25 mouse cellular contexts compared by ENCODE assay signal in the genomic region with DNA sequence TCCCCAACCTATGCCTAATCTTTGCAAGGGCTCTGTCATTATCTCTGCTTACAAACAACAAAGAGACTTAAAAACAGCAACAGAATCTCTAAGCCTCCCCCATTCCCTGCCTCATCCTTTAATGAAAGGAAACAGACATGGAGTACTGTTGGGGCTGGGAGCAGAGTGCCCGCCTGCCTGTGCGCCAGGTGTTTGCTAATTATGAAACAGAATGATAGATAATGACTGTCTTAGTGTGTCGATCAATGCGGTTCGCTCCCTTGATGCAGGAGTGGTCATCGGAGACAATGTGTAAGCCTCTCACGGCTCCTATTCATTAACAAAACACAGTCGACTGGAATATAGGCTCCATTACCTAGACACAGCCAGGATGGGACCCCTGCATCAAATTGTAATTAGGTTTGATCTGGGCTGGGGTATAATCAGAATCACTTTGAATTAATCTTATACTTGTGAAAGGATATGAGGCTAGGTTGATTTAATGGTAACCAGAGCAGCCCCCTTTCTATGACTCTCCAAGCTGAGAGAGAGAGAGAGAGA.
A peak's percentile ranks its signal among the peaks of the same experiment; 100 is the strongest.
DNase-seq lines count a peak whose midpoint lies in the region; ATAC-seq and TF ChIP-seq lines count a peak whose summit lies in the region.
"Had no signal": no experiment of that assay in that cellular context is flagged by ENCODE, and none has a peak within 500 bp of the region (broad histone marks: within the 10 kb centered on the region; RNA-seq: fewer than 3 reads in every experiment).

No protein-coding gene starts in this region.

- ATAC-seq in forebrain, embryonic 12.5 days (ENCODE audit: low FRiP score): peak; percentile 55; the same call in 1 of the 2 replicates
- ATAC-seq in forebrain, embryonic 14.5 days: no peak
- no peak for ATAC-seq in midbrain, postnatal 0 days (ENCODE audit: low FRiP score)
- ATAC-seq in kidney, embryonic 16.5 days (ENCODE audit: low FRiP score, low TSS enrichment): no peak
- ATAC-seq: intestine, embryonic 15.5 days had no signal

- TF ChIP-seq CTCF in layer of hippocampus, adult 2 months (conservative IDR thresholded peaks at IDR 0.05): no peak
- no peak for TF ChIP-seq CTCF in midbrain, postnatal 0 days (IDR thresholded peaks at IDR 0.05)

- H3K27ac ChIP-seq in forebrain, embryonic 12.5 days: no peak overlapping the region
- no peak overlapping the region for H3K27ac ChIP-seq in forebrain, embryonic 14.5 days (ENCODE audit: low read depth, low read length)
- H3K27ac ChIP-seq in layer of hippocampus, adult 2 months: peak overlapping the region; percentile 46; the same call in 1 of the 2 replicates
- H3K27ac ChIP-seq in midbrain, postnatal 0 days (ENCODE audit: low read depth, low read length): no peak overlapping the region
- H3K27ac ChIP-seq in midbrain, embryonic 10.5 days (replicated peaks): no peak overlapping the region
- peak overlapping the region; percentile 79 for H3K27ac ChIP-seq in macrophage
- H3K27ac ChIP-seq in kidney, embryonic 16.5 days (ENCODE audit: low read length): no peak overlapping the region
- H3K27ac ChIP-seq: embryonic facial prominence, embryonic 10.5 days; gastrocnemius, adult 2 months; heart, embryonic 15.5 days; intestine, embryonic 15.5 days; limb, embryonic 13.5 days; neural tube, embryonic 12.5 days had no signal

- H3K4me3 ChIP-seq in forebrain, embryonic 12.5 days (replicated peaks): no peak overlapping the region
- H3K4me3 ChIP-seq in forebrain, embryonic 14.5 days (ENCODE audit: low read depth, low read length): no peak overlapping the region
- H3K4me3 ChIP-seq in layer of hippocampus, adult 2 months: no peak overlapping the region
- no peak overlapping the region for H3K4me3 ChIP-seq in midbrain, postnatal 0 days (ENCODE audit: low read depth, low read length)
- no peak overlapping the region for H3K4me3 ChIP-seq in midbrain, embryonic 10.5 days
- H3K4me3 ChIP-seq in macrophage (ENCODE audit: inconsistent target): no peak overlapping the region
- H3K4me3 ChIP-seq in kidney, embryonic 16.5 days (ENCODE audit: low read length): no peak overlapping the region
- H3K4me3 ChIP-seq: embryonic facial prominence, embryonic 10.5 days; gastrocnemius, adult 2 months; heart, embryonic 15.5 days; intestine, embryonic 15.5 days; limb, embryonic 13.5 days; neural tube, embryonic 12.5 days had no signal

- no peak overlapping the region for H3K9ac ChIP-seq in forebrain, embryonic 12.5 days
- no peak overlapping the region for H3K9ac ChIP-seq in forebrain, embryonic 14.5 days (ENCODE audit: low read length)
- no peak overlapping the region for H3K9ac ChIP-seq in midbrain, postnatal 0 days (replicated peaks; ENCODE audit: low read length, poor library complexity, severe bottlenecking)
- no peak overlapping the region for H3K9ac ChIP-seq in kidney, embryonic 16.5 days (replicated peaks; ENCODE audit: low read length)
- H3K9ac ChIP-seq: heart, embryonic 15.5 days; intestine, embryonic 15.5 days; limb, embryonic 13.5 days; neural tube, embryonic 12.5 days had no signal

- no peak overlapping the region for H3K4me2 ChIP-seq in forebrain, embryonic 12.5 days
- H3K4me2 ChIP-seq in forebrain, embryonic 14.5 days (ENCODE audit: low read length): no peak overlapping the region
- no peak overlapping the region for H3K4me2 ChIP-seq in midbrain, postnatal 0 days (ENCODE audit: low read depth, low read length, poor library complexity, severe bottlenecking)
- no peak overlapping the region for H3K4me2 ChIP-seq in kidney, embryonic 16.5 days (replicated peaks; ENCODE audit: low read depth, low read length)
- H3K4me2 ChIP-seq: heart, embryonic 15.5 days; intestine, embryonic 15.5 days; limb, embryonic 13.5 days; neural tube, embryonic 12.5 days had no signal

- no peaks in the 10 kb centered on the region for H3K27me3 ChIP-seq in forebrain, embryonic 12.5 days
- H3K27me3 ChIP-seq in forebrain, embryonic 14.5 days (replicated peaks; ENCODE audit: control insufficient read depth, insufficient read depth, low read length): no peaks in the 10 kb centered on the region
- no peaks in the 10 kb centered on the region for H3K27me3 ChIP-seq in midbrain, postnatal 0 days (ENCODE audit: insufficient read depth, low read length)
- no peaks in the 10 kb centered on the region for H3K27me3 ChIP-seq in midbrain, embryonic 10.5 days (ENCODE audit: low read depth, poor library complexity, severe bottlenecking)
- no peaks in the 10 kb centered on the region for H3K27me3 ChIP-seq in kidney, embryonic 16.5 days (ENCODE audit: insufficient read depth, low read length)
- H3K27me3 ChIP-seq: heart, embryonic 15.5 days; intestine, embryonic 15.5 days; limb, embryonic 13.5 days; neural tube, embryonic 12.5 days had no signal

- DNase-seq in forebrain, embryonic 14.5 days (ENCODE audit: low spot score): no peak
- no peak for DNase-seq in layer of hippocampus, adult 2 months (ENCODE audit: low spot score in 2 of 2)
- no peak for DNase-seq in layer of hippocampus, adult 8-10 months (ENCODE audit: low spot score in 2 of 2)
- peak; percentile 6 for DNase-seq in midbrain, postnatal 0 days (ENCODE audit: low spot score)
- DNase-seq in midbrain, embryonic 10.5 days (ENCODE audit: low spot score): no peak
- DNase-seq: adrenal gland, postnatal 25 days; cerebellum, adult 11 months; cerebellum, postnatal 10 days; gastrocnemius, adult 2 months; heart, postnatal 4 days; kidney, adult 8-10 months; kidney, postnatal 14 days; layer of hippocampus, postnatal 36 days; lung, adult 18-20 months; lung, postnatal 10 days; thymus, adult 18-20 months; thymus, postnatal 36 days had no signal

- WGBS in forebrain, embryonic 12.5 days: 44% methylated on average over 8 of the region's 8 CpGs
- WGBS in forebrain, embryonic 14.5 days: 50% methylated on average over 8 of the region's 8 CpGs
- 66% methylated on average over 8 of the region's 8 CpGs for WGBS in midbrain, postnatal 0 days
- WGBS in midbrain, embryonic 10.5 days: 89% methylated on average over 8 of the region's 8 CpGs
- 91% methylated on average over 8 of the region's 8 CpGs for WGBS in macrophage (ENCODE audit: missing documents)
- WGBS in kidney, embryonic 16.5 days: 93% methylated on average over 8 of the region's 8 CpGs

- peaks cover 5% of the 10 kb centered on the region; the same call in 1 of the 2 replicates for H3K4me1 ChIP-seq in forebrain, embryonic 12.5 days
- 0 out of 2 replicates have a peak, but pooled peaks cover 7% of the 10 kb centered on the region for H3K4me1 ChIP-seq in forebrain, embryonic 14.5 days (ENCODE audit: control insufficient read depth, insufficient read depth, low read length)
- H3K4me1 ChIP-seq in midbrain, postnatal 0 days (ENCODE audit: insufficient read depth, low read length): no peaks in the 10 kb centered on the region
- peaks cover 16% of the 10 kb centered on the region for H3K4me1 ChIP-seq in midbrain, embryonic 10.5 days
- no peaks in the 10 kb centered on the region for H3K4me1 ChIP-seq in kidney, embryonic 16.5 days (ENCODE audit: insufficient read depth, low read length)
- H3K4me1 ChIP-seq: intestine, embryonic 15.5 days; neural tube, embryonic 12.5 days had no signal

- H3K79me2 ChIP-seq in macrophage (ENCODE audit: inconsistent target): no peaks in the 10 kb centered on the region

- no peaks in the 10 kb centered on the region for H3K36me3 ChIP-seq in forebrain, embryonic 12.5 days (replicated peaks)
- H3K36me3 ChIP-seq in forebrain, embryonic 14.5 days (ENCODE audit: control insufficient read depth, insufficient read depth, low read length): no peaks in the 10 kb centered on the region
- H3K36me3 ChIP-seq in midbrain, postnatal 0 days (ENCODE audit: insufficient read depth, low read length): no peaks in the 10 kb centered on the region
- H3K36me3 ChIP-seq in midbrain, embryonic 10.5 days: no peaks in the 10 kb centered on the region
- no peaks in the 10 kb centered on the region for H3K36me3 ChIP-seq in macrophage (ENCODE audit: inconsistent target)
- H3K36me3 ChIP-seq in kidney, embryonic 16.5 days (ENCODE audit: insufficient read depth, low read length): no peaks in the 10 kb centered on the region
- H3K36me3 ChIP-seq: embryonic facial prominence, embryonic 10.5 days; heart, embryonic 15.5 days; intestine, embryonic 15.5 days; limb, embryonic 13.5 days; neural tube, embryonic 12.5 days had no signal

- H3K9me3 ChIP-seq in forebrain, embryonic 12.5 days: no peaks in the 10 kb centered on the region
- H3K9me3 ChIP-seq in forebrain, embryonic 14.5 days (replicated peaks; ENCODE audit: control insufficient read depth, low read length): no peaks in the 10 kb centered on the region
- H3K9me3 ChIP-seq in midbrain, postnatal 0 days (ENCODE audit: low read length): no peaks in the 10 kb centered on the region
- no peaks in the 10 kb centered on the region for H3K9me3 ChIP-seq in midbrain, embryonic 10.5 days (replicated peaks)
- H3K9me3 ChIP-seq in kidney, embryonic 16.5 days (ENCODE audit: low read length): no peaks in the 10 kb centered on the region
- H3K9me3 ChIP-seq: embryonic facial prominence, embryonic 10.5 days; heart, embryonic 15.5 days; intestine, embryonic 15.5 days; limb, embryonic 13.5 days; neural tube, embryonic 12.5 days had no signal

Comparison
In these comparisons a context has a peak if more than half of its experiments do, and no peak if none do; other contexts are left out.
1. H3K27ac ChIP-seq: peak in layer of hippocampus, adult 2 months (single experiment) and macrophage (single experiment); none in forebrain, embryonic 12.5 days (single experiment), forebrain, embryonic 14.5 days (single experiment), midbrain, postnatal 0 days (single experiment), midbrain, embryonic 10.5 days (single experiment) and kidney, embryonic 16.5 days (single experiment).